Mouse (Mus musculus): Measurements from ENCODE around the gene Slc24a2. TPM values are rescaled to one million over a fixed set of nuclear protein-coding genes. Genes with fewer than 3 reads are reported as not detected.

Gene Slc24a2
- 0.70 and 1.0 TPM in 2 replicates for polyA plus RNA-seq (2016; fragmentation: Nextera tagmentation; extraction: Ambion mirVana)

- peak within 1 kb of the TSS; percentile 96 for H3K4me2 ChIP-seq
- H3K27ac ChIP-seq: peak within 1 kb of the TSS; percentile 46; the same call in 1 of the 2 replicates
- H3K9ac ChIP-seq: peak within 1 kb of the TSS; percentile 58
- H3K4me1 ChIP-seq: peaks cover 12% of the 10 kb centered on the region; the same call in 1 of the 2 replicates
- WGBS: under 1% methylated on average over 45 of the region's 62 CpGs
- ATAC-seq (ENCODE audit: low FRiP score): peak; percentile 93
- no peaks in the 10 kb centered on the region for H3K36me3 ChIP-seq (replicated peaks)
- no peaks in the 10 kb centered on the region for H3K9me3 ChIP-seq
- H3K4me3 ChIP-seq (replicated peaks): peak within 1 kb of the TSS; percentile 64
- peaks cover 17% of the 10 kb centered on the region for H3K27me3 ChIP-seq
Observed at GRCm38 (mm10) chr4:87229960-87230551, at the start of gene Slc24a2. Slc24a2 (minus strand) TSS chr4:87230477.

GRCm38 (mm10) chr4:87274825-87275224 is 44.5 kb upstream of the Slc24a2 start:
- no peak overlapping the region for H3K9ac ChIP-seq
- ATAC-seq (ENCODE audit: low FRiP score): no peak
- no peaks in the 10 kb centered on the region for H3K27me3 ChIP-seq
- H3K36me3 ChIP-seq (replicated peaks): no peaks in the 10 kb centered on the region
- WGBS: 14% methylated on average over 1 of the region's 1 CpGs
- H3K9me3 ChIP-seq: no peaks in the 10 kb centered on the region
- no peak overlapping the region for H3K4me3 ChIP-seq (replicated peaks)
- no peaks in the 10 kb centered on the region for H3K4me1 ChIP-seq
- H3K27ac ChIP-seq: no peak overlapping the region
- H3K4me2 ChIP-seq: no peak overlapping the region

DNA sequence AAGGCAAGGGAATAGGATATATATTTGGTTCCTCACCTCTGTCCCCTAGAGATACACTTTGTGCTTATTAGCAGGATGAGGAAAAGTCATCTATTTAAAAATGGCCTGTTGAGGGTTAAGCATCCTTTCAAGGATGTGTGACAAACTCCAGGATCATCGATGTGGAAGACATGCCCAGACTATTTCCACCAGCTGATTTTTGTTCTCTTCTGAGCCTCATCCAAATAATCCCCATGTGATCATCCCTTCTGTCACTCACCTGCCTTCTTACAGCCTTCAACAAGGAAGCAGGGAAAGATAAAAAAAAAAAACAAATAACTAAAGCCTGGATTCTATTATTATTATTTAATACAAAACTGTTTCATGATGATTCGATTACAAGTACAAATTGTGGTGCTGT is 44.0 kb upstream of the Slc24a2 start:
- Histone ChIP-seq H3K36me3 (replicated peaks) (no peaks in the 10 kb centered on the region), H3K27me3 (no peaks in the 10 kb centered on the region), H3K4me2 (no peak overlapping the region), H3K4me3 (replicated peaks) (no peak overlapping the region), H3K9me3 (no peaks in the 10 kb centered on the region), H3K4me1 (no peaks in the 10 kb centered on the region), H3K9ac (no peak overlapping the region), H3K27ac (no peak overlapping the region)
- WGBS: 87% methylated on average over 2 of the region's 2 CpGs
- no peak for ATAC-seq (ENCODE audit: low FRiP score)

- H3K27me3 ChIP-seq: no peaks in the 10 kb centered on the region
- ATAC-seq (ENCODE audit: low FRiP score): no peak
Observed at GRCm38 (mm10) chr4:87273476-87273875, 43.2 kb upstream of the Slc24a2 start.

GRCm38 (mm10) chr4:87229224-87229959 is 885 bp downstream of the Slc24a2 start:
- Histone ChIP-seq H3K9me3 (no peaks in the 10 kb centered on the region), H3K27me3 (peaks cover 17% of the 10 kb centered on the region), H3K36me3 (replicated peaks) (no peaks in the 10 kb centered on the region), H3K27ac (peak overlapping the region; percentile 46; the same call in 1 of the 2 replicates), H3K4me2 (peak overlapping the region; percentile 96), H3K4me1 (peaks cover 12% of the 10 kb centered on the region; the same call in 1 of the 2 replicates), H3K9ac (peak overlapping the region; percentile 58), H3K4me3 (replicated peaks) (peak overlapping the region; percentile 64)
- ATAC-seq (ENCODE audit: low FRiP score): peak; percentile 69
- WGBS: 11% methylated on average over 14 of the region's 14 CpGs

More at GRCm38 (mm10) chr4:87273476-87273875, 43.2 kb upstream of the Slc24a2 start:
- WGBS: 94% methylated on average over 3 of the region's 3 CpGs
- H3K9me3 ChIP-seq: no peaks in the 10 kb centered on the region
- no peak overlapping the region for H3K4me3 ChIP-seq (replicated peaks)
- no peak overlapping the region for H3K27ac ChIP-seq
- H3K4me1 ChIP-seq: no peaks in the 10 kb centered on the region
- no peaks in the 10 kb centered on the region for H3K36me3 ChIP-seq (replicated peaks)
- no peak overlapping the region for H3K4me2 ChIP-seq
- H3K9ac ChIP-seq: no peak overlapping the region

- ATAC-seq (ENCODE audit: low FRiP score): no peak
- Histone ChIP-seq H3K9me3 (no peaks in the 10 kb centered on the region), H3K4me1 (no peaks in the 10 kb centered on the region; the same call in 1 of the 2 replicates), H3K4me2 (no peak overlapping the region), H3K36me3 (replicated peaks) (no peaks in the 10 kb centered on the region), H3K9ac (no peak overlapping the region), H3K27ac (no peak overlapping the region), H3K27me3 (no peaks in the 10 kb centered on the region), H3K4me3 (replicated peaks) (no peak overlapping the region)
- WGBS: 44% methylated on average over 2 of the region's 2 CpGs
Observed at GRCm38 (mm10) chr4:87221586-87221985, 8.7 kb downstream of the Slc24a2 start.

DNA sequence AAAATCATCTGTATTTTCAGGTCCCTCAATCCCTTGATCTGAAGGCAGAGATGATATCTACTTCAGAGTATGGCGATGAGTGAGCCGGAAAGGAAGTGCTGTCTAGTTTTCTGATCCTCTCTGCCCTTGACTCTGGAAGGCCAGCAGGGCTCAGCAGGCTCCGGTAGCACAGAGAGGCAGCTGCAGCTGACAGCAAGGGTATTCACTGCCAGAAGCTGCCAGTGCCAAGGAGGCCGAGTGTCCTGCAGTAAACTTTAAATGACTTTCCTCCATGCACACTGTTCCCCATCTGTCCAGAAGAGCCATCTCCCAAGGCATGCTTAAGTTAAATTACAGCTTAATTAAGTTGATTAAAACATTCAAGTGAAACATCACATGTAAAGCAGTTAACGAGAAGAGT is 12.1 kb downstream of the Slc24a2 start:
- no peak for ATAC-seq (ENCODE audit: low FRiP score)
- Histone ChIP-seq H3K27ac (no peak overlapping the region), H3K9ac (no peak overlapping the region), H3K27me3 (no peaks in the 10 kb centered on the region), H3K4me2 (no peak overlapping the region), H3K4me1 (no peaks in the 10 kb centered on the region), H3K4me3 (replicated peaks) (no peak overlapping the region), H3K9me3 (no peaks in the 10 kb centered on the region), H3K36me3 (replicated peaks) (no peaks in the 10 kb centered on the region)
- WGBS: 77% methylated on average over 5 of the region's 5 CpGs

GRCm38 (mm10) chr4:87211344-87211978 is 18.8 kb downstream of the Slc24a2 start:
- no peak for ATAC-seq (ENCODE audit: low FRiP score)
- Histone ChIP-seq H3K27ac (0 out of 2 replicates have a peak overlapping the region, but pooled peaks have one; percentile 8), H3K27me3 (no peaks in the 10 kb centered on the region)

DNA sequence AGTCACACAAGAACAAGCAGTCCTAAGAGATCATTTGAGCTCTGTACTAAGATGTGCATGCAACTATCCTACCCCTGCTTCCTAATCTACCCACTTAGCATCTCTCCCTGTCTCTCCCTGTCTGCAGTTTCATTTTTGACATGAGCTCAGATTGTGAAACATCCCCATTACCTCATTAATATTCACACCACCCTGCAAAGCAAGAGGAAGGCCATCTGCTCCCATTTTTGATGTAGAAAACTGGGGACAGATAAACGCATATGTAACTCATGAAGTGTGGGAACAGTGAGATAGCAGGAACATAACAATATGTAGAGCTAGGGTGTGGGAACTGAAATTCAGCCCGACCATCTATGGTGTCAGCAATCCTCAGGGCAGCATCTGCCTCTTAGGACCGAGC is 19.7 kb downstream of the Slc24a2 start:
- Histone ChIP-seq H3K27ac (0 out of 2 replicates have a peak overlapping the region, but pooled peaks have one; percentile 8), H3K27me3 (no peaks in the 10 kb centered on the region), H3K4me2 (no peak overlapping the region), H3K36me3 (replicated peaks) (no peaks in the 10 kb centered on the region), H3K4me1 (no peaks in the 10 kb centered on the region; the same call in 1 of the 2 replicates), H3K4me3 (replicated peaks) (no peak overlapping the region), H3K9ac (no peak overlapping the region), H3K9me3 (no peaks in the 10 kb centered on the region)
- WGBS: 75% methylated on average over 3 of the region's 3 CpGs
- ATAC-seq (ENCODE audit: low FRiP score): peak; percentile 44; the same call in 1 of the 2 replicates

More at GRCm38 (mm10) chr4:87211344-87211978, 18.8 kb downstream of the Slc24a2 start:
- no peak overlapping the region for H3K9ac ChIP-seq
- WGBS: 67% methylated on average over 6 of the region's 6 CpGs
- no peak overlapping the region for H3K4me2 ChIP-seq
- no peak overlapping the region for H3K4me3 ChIP-seq (replicated peaks)
- H3K36me3 ChIP-seq (replicated peaks): no peaks in the 10 kb centered on the region
- H3K4me1 ChIP-seq: no peaks in the 10 kb centered on the region; the same call in 1 of the 2 replicates
- H3K9me3 ChIP-seq: no peaks in the 10 kb centered on the region

GRCm38 (mm10) chr4:87202081-87202480 is 28.2 kb downstream of the Slc24a2 start:
- WGBS: 77% methylated on average over 2 of the region's 2 CpGs

DNA sequence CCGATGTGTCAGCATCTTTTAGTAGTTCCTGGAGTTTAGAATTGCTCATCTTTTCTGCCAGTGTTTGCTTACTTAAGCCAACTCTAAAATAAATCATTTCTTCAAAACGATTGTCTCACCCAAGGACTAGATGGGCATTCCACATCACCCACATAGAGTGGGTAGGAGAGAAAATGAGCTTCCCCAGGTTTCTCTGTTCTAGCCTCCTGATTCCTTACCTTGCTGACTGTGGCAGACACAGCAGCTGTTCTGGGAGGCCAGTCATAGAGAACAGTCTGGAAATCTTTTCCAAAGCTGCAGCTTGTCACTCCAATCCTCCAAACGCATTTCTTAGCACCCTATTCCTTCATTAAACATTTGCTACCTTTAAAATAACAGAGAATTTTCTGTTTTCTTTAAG is 29.0 kb downstream of the Slc24a2 start:
- Histone ChIP-seq H3K27ac (no peak overlapping the region), H3K9ac (no peak overlapping the region), H3K4me3 (replicated peaks) (no peak overlapping the region), H3K9me3 (no peaks in the 10 kb centered on the region), H3K27me3 (no peaks in the 10 kb centered on the region), H3K4me1 (no peaks in the 10 kb centered on the region), H3K36me3 (replicated peaks) (no peaks in the 10 kb centered on the region), H3K4me2 (no peak overlapping the region)
- ATAC-seq (ENCODE audit: low FRiP score): no peak
- WGBS: 84% methylated on average over 3 of the region's 3 CpGs

More at GRCm38 (mm10) chr4:87202081-87202480, 28.2 kb downstream of the Slc24a2 start:
- no peak overlapping the region for H3K9ac ChIP-seq
- no peaks in the 10 kb centered on the region for H3K36me3 ChIP-seq (replicated peaks)
- no peaks in the 10 kb centered on the region for H3K27me3 ChIP-seq
- H3K4me1 ChIP-seq: no peaks in the 10 kb centered on the region
- H3K9me3 ChIP-seq: no peaks in the 10 kb centered on the region
- H3K27ac ChIP-seq: no peak overlapping the region
- H3K4me3 ChIP-seq (replicated peaks): no peak overlapping the region
- no peak overlapping the region for H3K4me2 ChIP-seq
- no peak for ATAC-seq (ENCODE audit: low FRiP score)
